Mouse (Mus musculus) lung, embryonic 14.5 days (tissue): Measurements from ENCODE around the gene Clcf1. TPM values are rescaled to one million over a fixed set of nuclear protein-coding genes. Genes with fewer than 3 reads are reported as not detected.
A peak's percentile ranks its signal among the peaks of the same experiment; 100 is the strongest.

Experiments
- ATAC-seq: fragments of 200-750 bp; cut with Nextera tagmentation; 2 replicates; pipeline ENCODE4 v1.8.0; 2017; ENCODE audit warnings: mild to moderate bottlenecking, moderate TSS enrichment, moderate library complexity; ENCODE audit not compliant: insufficient read depth
- DNase-seq: peaks from one replicate; pipeline ENCODE4 v3.0.0-alpha.2; 2015
- H3K27ac ChIP-seq: fragments of 300-500 bp; sonication (generic); 2 replicates; pipeline ENCODE4 v1.5.1; 2014; ENCODE audit warnings: low read depth, mild to moderate bottlenecking, moderate library complexity
- H3K27me3 ChIP-seq: fragments of 300-500 bp; sonication (generic); 2 replicates; pipeline ENCODE4 v1.6.1; 2014; ENCODE audit warnings: low read length, control low read depth; ENCODE audit not compliant: insufficient read depth
- H3K36me3 ChIP-seq: fragments of 300-500 bp; sonication (generic); 2 replicates; pipeline ENCODE4 v1.6.1; 2014; ENCODE audit warnings: control low read depth; ENCODE audit not compliant: insufficient read depth
- H3K4me1 ChIP-seq: fragments of 300-500 bp; sonication (generic); 2 replicates; pipeline ENCODE4 v1.6.1; 2014; ENCODE audit warnings: antibody characterized with exemption, control low read depth; ENCODE audit not compliant: insufficient read depth
- H3K4me2 ChIP-seq: fragments of 300-500 bp; sonication (generic); 2 replicates; pipeline ENCODE4 v1.6.1; 2014; ENCODE audit warnings: mild to moderate bottlenecking
- H3K4me3 ChIP-seq: fragments of 300-500 bp; sonication (generic); 2 replicates; pipeline ENCODE4 v1.5.1; 2014; ENCODE audit warnings: low read depth, low read length
- H3K9ac ChIP-seq: fragments of 300-500 bp; sonication (generic); 2 replicates; pipeline ENCODE4 v1.6.1; 2014
- H3K9me3 ChIP-seq: fragments of 300-500 bp; sonication (generic); 2 replicates; pipeline ENCODE4 v1.6.1; 2016; ENCODE audit warnings: low read depth, low read length, control low read depth
- CTCF ChIP-seq: IDR thresholded peaks from 2 replicates; pipeline ENCODE4 v1.5.1; 2016; ENCODE audit warnings: antibody characterized with exemption, low read depth
- WGBS: fragments of 180-500 bp; shearing (Covaris S2); extraction: QIAGEN DNeasy Blood & Tissue Kit; methylation state at CpG from one replicate; pipeline ENCODE4 v1.1.7; 2014; 5-methylcytosine and 5-hydroxymethylcytosine counted together
- polyA plus RNA-seq: library from polyadenylated mRNA; unstranded; fragments of >200 nt; fragmentation: Nextera tagmentation; extraction: Ambion mirVana; gene quantifications from 2 replicates; pipeline ENCODE4 v1.2.1, GENCODE M21; 2014

The Clcf1 gene
- polyA plus RNA-seq, 1 experiment from 2014 or later: 4.4 TPM

DNA sequence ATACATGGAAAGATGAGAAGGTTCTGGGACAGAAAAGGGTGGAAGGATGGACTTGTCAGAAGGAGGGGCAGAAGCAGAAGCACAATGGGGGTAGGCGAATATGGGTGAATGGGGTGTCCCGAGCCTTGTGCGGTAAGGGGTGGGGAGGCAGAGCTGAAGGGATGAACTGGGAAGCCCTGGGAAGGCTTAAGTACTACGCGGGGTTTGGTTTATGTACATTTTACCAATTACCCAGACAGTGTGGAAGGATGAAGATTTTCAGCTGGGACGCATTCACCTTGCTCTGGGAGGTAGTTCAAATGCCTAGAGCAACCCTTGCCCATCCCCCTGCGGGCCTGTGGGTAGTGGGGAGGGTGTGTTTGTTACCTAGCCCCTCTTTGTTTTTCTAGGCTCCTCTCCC lies 11.9 kb upstream of the Clcf1 start:
- Histone ChIP-seq H3K36me3 (peaks cover 26% of the 10 kb centered on the region), H3K4me1 (peaks cover 12% of the 10 kb centered on the region), H3K9me3 (no peaks in the 10 kb centered on the region), H3K27me3 (no peaks in the 10 kb centered on the region; the same call in 1 of the 2 replicates), H3K27ac (0 out of 2 replicates have a peak overlapping the region, but pooled peaks have one; percentile 42), H3K9ac (peak overlapping the region; percentile 89), H3K4me3 (peak overlapping the region; percentile 81), H3K4me2 (peak overlapping the region; percentile 99)
- no peak for DNase-seq
- WGBS: 34% methylated on average over 7 of the region's 7 CpGs
- no peak for TF ChIP-seq CTCF
- ATAC-seq: 0 out of 2 replicates have a peak, but pooled peaks have one; percentile 0

DNA sequence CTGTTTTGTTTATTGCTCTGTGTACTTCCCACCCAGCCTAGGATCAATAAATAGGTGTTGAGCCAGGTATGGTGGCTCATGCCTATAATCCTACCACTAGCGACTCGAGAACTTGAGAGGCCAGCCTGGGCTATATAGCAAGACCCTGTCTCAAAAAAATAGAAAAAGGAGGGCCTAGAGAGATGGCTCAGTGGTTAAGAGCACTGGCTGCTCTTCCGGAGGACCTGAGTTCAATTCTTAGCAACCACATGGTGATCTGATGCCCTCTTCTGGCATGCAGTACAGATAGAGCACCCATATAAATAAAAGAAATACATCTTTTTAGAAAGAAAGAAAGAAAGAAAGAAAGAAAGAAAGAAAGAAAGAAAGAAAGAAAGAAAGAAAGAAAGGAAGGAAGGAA lies 10.9 kb upstream of the Clcf1 start:
- no peak overlapping the region; the same call in 1 of the 2 replicates for H3K4me2 ChIP-seq
- H3K36me3 ChIP-seq: peaks cover 21% of the 10 kb centered on the region; the same call in 1 of the 2 replicates
- no peak overlapping the region for H3K9ac ChIP-seq
- H3K27me3 ChIP-seq: no peaks in the 10 kb centered on the region; the same call in 1 of the 2 replicates
- H3K27ac ChIP-seq: no peak overlapping the region
- ATAC-seq: no peak
- H3K9me3 ChIP-seq: no peaks in the 10 kb centered on the region
- 59% methylated on average over 3 of the region's 3 CpGs for WGBS
- no peak overlapping the region for H3K4me3 ChIP-seq
- no peak for DNase-seq
- peaks cover 12% of the 10 kb centered on the region for H3K4me1 ChIP-seq
- no peak for TF ChIP-seq CTCF

DNA sequence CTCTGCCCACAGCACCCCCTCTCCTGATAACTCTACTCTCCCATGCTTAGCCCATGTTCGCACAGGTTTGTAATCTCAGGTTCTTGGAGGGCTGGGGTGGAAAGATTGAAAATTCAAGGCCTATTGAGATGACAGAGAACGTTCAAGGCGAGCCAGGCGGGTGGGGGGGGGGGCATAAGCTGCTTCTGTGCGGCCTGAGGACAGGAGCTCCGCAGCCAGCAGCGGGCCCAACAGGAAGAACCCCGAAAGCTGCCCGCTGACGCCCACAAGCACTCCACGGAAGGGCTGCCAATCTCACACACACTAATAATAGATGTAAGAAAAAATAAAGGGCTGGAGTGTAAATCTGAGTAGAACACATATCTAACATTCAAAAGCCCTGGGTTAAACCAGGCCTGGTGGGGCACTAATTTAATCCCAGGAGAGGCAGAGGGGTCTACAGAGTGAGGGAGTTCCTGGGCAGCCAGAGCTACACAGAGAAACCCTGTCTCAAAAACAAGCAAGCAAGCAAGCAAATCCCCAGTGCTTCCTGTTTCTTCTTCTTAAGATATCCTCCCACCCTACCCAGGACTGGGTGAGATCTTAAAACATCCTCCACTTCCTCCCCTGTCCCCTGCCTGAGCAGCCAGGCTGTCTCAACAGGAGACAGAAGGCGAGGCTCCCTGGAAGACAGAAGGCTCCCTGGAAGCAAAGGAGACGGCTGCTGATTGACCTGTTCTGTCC lies 10.3 kb upstream of the Clcf1 start:
- H3K9ac ChIP-seq: no peak overlapping the region
- H3K27ac ChIP-seq: no peak overlapping the region
- no peak overlapping the region for H3K4me3 ChIP-seq
- ATAC-seq: no peak
- H3K27me3 ChIP-seq: no peaks in the 10 kb centered on the region; the same call in 1 of the 2 replicates
- TF ChIP-seq CTCF: no peak
- DNase-seq: peak; percentile 14
- 50% methylated on average over 13 of the region's 13 CpGs for WGBS
- no peaks in the 10 kb centered on the region for H3K9me3 ChIP-seq
- peaks cover 15% of the 10 kb centered on the region; the same call in 1 of the 2 replicates for H3K36me3 ChIP-seq
- peaks cover 12% of the 10 kb centered on the region for H3K4me1 ChIP-seq
- H3K4me2 ChIP-seq: no peak overlapping the region

DNA sequence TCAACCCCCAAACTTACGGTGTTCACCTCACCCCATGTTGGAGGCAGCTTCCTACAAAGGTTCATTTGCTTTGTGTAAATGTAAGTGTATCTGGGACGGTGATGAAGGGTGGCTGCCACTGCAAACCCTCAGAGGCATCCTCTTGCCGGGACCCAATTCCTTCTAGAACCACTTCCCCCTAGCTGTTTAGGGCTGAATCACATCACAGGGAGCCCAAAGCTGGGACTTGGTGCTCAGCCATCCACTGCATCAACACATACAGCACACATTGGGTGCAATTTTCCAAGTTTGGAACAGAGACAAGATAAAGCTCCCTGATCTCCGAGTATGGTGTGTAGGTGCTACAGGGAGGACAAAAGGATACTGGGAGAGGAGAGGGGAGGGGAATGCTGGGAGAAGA lies 9.1 kb upstream of the Clcf1 start:
- H3K9me3 ChIP-seq: no peaks in the 10 kb centered on the region
- peaks cover 12% of the 10 kb centered on the region for H3K4me1 ChIP-seq
- 57% methylated on average over 4 of the region's 4 CpGs for WGBS
- H3K27ac ChIP-seq: no peak overlapping the region
- H3K27me3 ChIP-seq: no peaks in the 10 kb centered on the region; the same call in 1 of the 2 replicates
- no peak for ATAC-seq
- no peak overlapping the region for H3K4me2 ChIP-seq
- H3K36me3 ChIP-seq: peaks cover 6% of the 10 kb centered on the region; the same call in 1 of the 2 replicates
- no peak overlapping the region for H3K9ac ChIP-seq
- no peak for DNase-seq
- no peak overlapping the region for H3K4me3 ChIP-seq
- TF ChIP-seq CTCF: no peak

DNA sequence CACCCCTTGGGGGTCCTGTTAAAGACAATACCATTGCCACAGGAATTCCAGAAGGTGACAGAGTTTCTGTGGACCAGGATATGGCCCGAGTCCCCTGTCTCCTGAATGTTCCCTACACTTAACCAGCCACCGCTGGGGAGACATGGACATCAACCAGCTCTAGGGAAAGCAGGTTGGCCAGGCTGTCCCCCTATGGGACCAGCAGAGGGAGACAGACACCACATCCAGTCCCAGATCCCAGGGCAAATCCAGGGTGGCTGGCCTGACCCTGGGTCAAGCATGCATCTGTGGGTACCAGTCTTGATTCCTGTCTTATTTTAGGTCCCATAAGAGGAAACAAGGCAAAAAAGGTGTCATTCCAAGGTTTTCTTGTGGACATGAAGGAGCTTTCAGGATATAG lies 7.1 kb upstream of the Clcf1 start:
- Histone ChIP-seq H3K27me3 (no peaks in the 10 kb centered on the region; the same call in 1 of the 2 replicates), H3K9ac (no peak overlapping the region), H3K9me3 (no peaks in the 10 kb centered on the region), H3K4me3 (no peak overlapping the region), H3K27ac (no peak overlapping the region), H3K4me2 (no peak overlapping the region), H3K36me3 (no peaks in the 10 kb centered on the region), H3K4me1 (0 out of 2 replicates have a peak, but pooled peaks cover 3% of the 10 kb centered on the region)
- 2% methylated on average over 2 of the region's 2 CpGs for WGBS
- DNase-seq (peak; percentile 85), ATAC-seq (peak; percentile 50; the same call in 1 of the 2 replicates)
- TF ChIP-seq CTCF: peak; percentile 98

DNA sequence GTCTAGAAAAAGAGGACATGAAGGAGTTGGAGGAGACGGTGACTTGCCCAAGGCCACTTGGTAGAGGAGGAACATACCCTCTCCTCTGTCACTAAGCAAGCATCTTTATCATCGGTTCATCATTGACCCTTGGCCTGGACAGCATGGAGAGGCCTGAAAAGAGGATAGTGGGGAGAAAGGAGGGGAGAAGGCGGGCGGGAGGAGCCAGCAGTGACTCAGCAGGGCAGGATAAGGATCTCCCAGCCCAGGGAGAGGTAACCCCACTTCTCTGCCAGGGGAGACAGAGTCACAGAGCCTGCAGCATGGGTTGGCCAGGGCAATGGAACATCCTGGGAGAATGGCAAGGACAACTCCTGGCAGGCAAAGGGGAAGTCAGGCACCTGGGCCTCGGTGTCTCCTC lies 5.5 kb upstream of the Clcf1 start:
- Histone ChIP-seq H3K36me3 (no peaks in the 10 kb centered on the region), H3K4me3 (no peak overlapping the region), H3K27ac (no peak overlapping the region), H3K27me3 (peaks cover 2% of the 10 kb centered on the region; the same call in 1 of the 2 replicates), H3K4me2 (no peak overlapping the region), H3K9ac (no peak overlapping the region), H3K9me3 (no peaks in the 10 kb centered on the region), H3K4me1 (no peaks in the 10 kb centered on the region)
- 64% methylated on average over 5 of the region's 5 CpGs for WGBS
- DNase-seq (no peak), ATAC-seq (no peak)
- no peak for TF ChIP-seq CTCF

DNA sequence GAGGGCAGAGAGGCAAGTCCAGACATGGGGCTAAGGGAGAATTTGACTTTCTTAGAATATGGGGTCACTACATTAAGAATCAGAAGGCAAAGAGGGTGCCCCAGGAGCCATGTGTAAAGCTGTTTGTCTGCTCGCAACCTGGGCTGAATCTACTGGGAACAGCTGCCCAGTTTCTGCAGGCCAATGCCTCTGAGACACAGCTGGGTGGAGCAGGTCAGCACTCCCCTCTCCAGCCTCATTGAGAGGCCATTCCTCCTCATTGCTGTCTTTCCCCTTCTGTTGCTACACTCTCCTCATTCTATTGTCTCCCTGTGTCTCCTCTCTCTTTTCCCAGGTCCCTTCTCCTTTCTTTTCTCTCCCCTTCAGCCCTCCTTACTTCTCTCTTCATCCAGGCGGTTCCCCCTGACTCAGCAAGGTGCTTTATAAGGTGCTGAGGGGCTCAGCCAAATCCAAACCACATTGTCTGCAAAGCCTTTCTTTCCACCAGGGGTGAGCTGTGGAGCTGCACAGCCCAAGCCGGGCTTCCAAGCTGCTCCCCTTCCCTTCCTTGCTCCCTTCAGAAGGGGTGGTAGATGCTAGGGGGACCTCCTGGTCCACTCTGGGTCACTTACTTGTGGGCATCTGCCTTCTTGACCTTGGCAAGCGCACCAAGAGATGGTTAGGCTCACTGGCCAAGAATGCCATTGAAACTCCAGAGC lies 2.0 kb upstream of the Clcf1 start:
- no peak overlapping the region for H3K4me2 ChIP-seq
- DNase-seq: no peak
- H3K36me3 ChIP-seq: no peaks in the 10 kb centered on the region
- no peak overlapping the region for H3K4me3 ChIP-seq
- no peak overlapping the region for H3K9ac ChIP-seq
- no peaks in the 10 kb centered on the region for H3K9me3 ChIP-seq
- 0 out of 2 replicates have a peak, but pooled peaks cover 6% of the 10 kb centered on the region for H3K27me3 ChIP-seq
- TF ChIP-seq CTCF: no peak
- peaks cover 15% of the 10 kb centered on the region for H3K4me1 ChIP-seq
- WGBS: 49% methylated on average over 4 of the region's 4 CpGs
- no peak overlapping the region for H3K27ac ChIP-seq
- ATAC-seq: no peak
